Mouse (Mus musculus) neural tube, embryonic 13.5 days (tissue): ENCODE measurements at regions not wholly inside any gene's neighbourhood (a gene's known extent, or its start where the extent isn't known, plus 50 kb on each side); places are given as distances from the start of the nearest gene placed in this dataset.
"Not testable (repeated sequence)": the region's sequence is repeated elsewhere in the genome, so short reads cannot be mapped to it uniquely, and the experiment has no call there.

Experiments
- ATAC-seq: fragments of 200-750 bp; cut with Nextera tagmentation; 2 replicates; pipeline ENCODE4 v1.8.0; 2017; ENCODE audit warnings: low read depth, mild to moderate bottlenecking, moderate TSS enrichment, moderate library complexity
- H3K27ac ChIP-seq: fragments of 300-500 bp; sonication (generic); replicated peaks from 2 replicates; pipeline ENCODE4 v1.5.1; 2015; ENCODE audit warnings: moderate library complexity, mild to moderate bottlenecking, inconsistent platforms
- H3K27me3 ChIP-seq: fragments of 300-500 bp; sonication (generic); 2 replicates; pipeline ENCODE4 v1.6.1; 2015; ENCODE audit warnings: mild to moderate bottlenecking, inconsistent platforms
- H3K36me3 ChIP-seq: fragments of 300-500 bp; sonication (generic); 2 replicates; pipeline ENCODE4 v1.6.1; 2015; ENCODE audit warnings: mild to moderate bottlenecking, inconsistent platforms
- H3K4me1 ChIP-seq: fragments of 300-500 bp; sonication (generic); replicated peaks from 2 replicates; pipeline ENCODE4 v1.6.1; 2015; ENCODE audit warnings: inconsistent platforms
- H3K4me2 ChIP-seq: fragments of 300-500 bp; sonication (generic); 2 replicates; pipeline ENCODE4 v1.6.1; 2015; ENCODE audit warnings: inconsistent platforms, mild to moderate bottlenecking, moderate library complexity
- H3K4me3 ChIP-seq: fragments of 300-500 bp; sonication (generic); 2 replicates; pipeline ENCODE4 v1.5.1; 2015; ENCODE audit warnings: mild to moderate bottlenecking, inconsistent platforms
- H3K9ac ChIP-seq: fragments of 300-500 bp; sonication (generic); 2 replicates; pipeline ENCODE4 v1.6.1; 2015; ENCODE audit warnings: moderate library complexity, mild to moderate bottlenecking, inconsistent platforms
- H3K9me3 ChIP-seq: fragments of 300-500 bp; sonication (generic); 2 replicates; pipeline ENCODE4 v1.6.1; 2016; ENCODE audit warnings: inconsistent platforms
- WGBS: fragments of 180-500 bp; shearing (Covaris S2); methylation state at CpG from one replicate; pipeline ENCODE4 v1.1.7; 2015; 5-methylcytosine and 5-hydroxymethylcytosine counted together

- Histone ChIP-seq H3K4me3 (no peak overlapping the region), H3K27me3 (no peaks in the 10 kb centered on the region), H3K4me2 (no peak overlapping the region), H3K4me1 (no peaks in the 10 kb centered on the region), H3K9me3 (no peaks in the 10 kb centered on the region), H3K27ac (no peak overlapping the region), H3K9ac (no peak overlapping the region), H3K36me3 (no peaks in the 10 kb centered on the region)
- WGBS, result 83% methylated on average over 5 of the region's 5 CpGs
- no peak for ATAC-seq
These were observed 68.6 kb upstream of the Creb1 start for GRCm38 (mm10) chr1:64463715-64464290.

GRCm38 (mm10) chr1:64461616-64462015 lies 70.8 kb upstream of the Creb1 start:
- WGBS, result 95% methylated on average over 6 of the region's 6 CpGs
- not testable (repeated sequence) for H3K9ac ChIP-seq, H3K4me1 ChIP-seq, H3K4me3 ChIP-seq, ATAC-seq, H3K36me3 ChIP-seq, H3K4me2 ChIP-seq, H3K27ac ChIP-seq, H3K27me3 ChIP-seq, H3K9me3 ChIP-seq

- Histone ChIP-seq H3K4me2 (no peak overlapping the region), H3K4me3 (no peak overlapping the region), H3K4me1 (no peaks in the 10 kb centered on the region), H3K9ac (no peak overlapping the region), H3K9me3 (no peaks in the 10 kb centered on the region), H3K36me3 (no peaks in the 10 kb centered on the region), H3K27ac (no peak overlapping the region), H3K27me3 (no peaks in the 10 kb centered on the region)
- ATAC-seq, result no peak
- WGBS, result 79% methylated on average over 5 of the region's 5 CpGs
These were observed 74.6 kb upstream of the Creb1 start for GRCm38 (mm10) chr1:64457872-64458271.

- no peak for ATAC-seq
These were observed 83.3 kb upstream of the Creb1 start for GRCm38 (mm10) chr1:64449141-64449540.

GRCm38 (mm10) chr1:64448090-64448489 lies 84.4 kb upstream of the Creb1 start:
- 3% methylated on average over 5 of the region's 5 CpGs for WGBS
- H3K4me3 ChIP-seq, result no peak overlapping the region
- ATAC-seq, result no peak
- peaks cover 36% of the 10 kb centered on the region for H3K4me1 ChIP-seq
- H3K27me3 ChIP-seq, result no peaks in the 10 kb centered on the region
- no peak overlapping the region for H3K27ac ChIP-seq
- H3K9me3 ChIP-seq, result no peaks in the 10 kb centered on the region
- no peak overlapping the region for H3K9ac ChIP-seq
- H3K4me2 ChIP-seq, result no peak overlapping the region
- H3K36me3 ChIP-seq, result no peaks in the 10 kb centered on the region

More at GRCm38 (mm10) chr1:64449141-64449540, 83.3 kb upstream of the Creb1 start:
- H3K4me1 ChIP-seq, result peaks cover 28% of the 10 kb centered on the region
- no peak overlapping the region for H3K4me3 ChIP-seq
- H3K9me3 ChIP-seq, result no peaks in the 10 kb centered on the region
- no peak overlapping the region for H3K9ac ChIP-seq
- WGBS, result 86% methylated on average over 3 of the region's 3 CpGs
- no peaks in the 10 kb centered on the region for H3K27me3 ChIP-seq
- no peaks in the 10 kb centered on the region for H3K36me3 ChIP-seq
- H3K4me2 ChIP-seq, result no peak overlapping the region
- H3K27ac ChIP-seq, result no peak overlapping the region

- H3K36me3 ChIP-seq, result no peaks in the 10 kb centered on the region
- 42% methylated on average over 4 of the region's 4 CpGs for WGBS
- no peak overlapping the region for H3K27ac ChIP-seq
- no peak for ATAC-seq
- H3K9ac ChIP-seq, result no peak overlapping the region
- H3K4me2 ChIP-seq, result no peak overlapping the region
- H3K4me1 ChIP-seq, result peaks cover 49% of the 10 kb centered on the region
- H3K4me3 ChIP-seq, result no peak overlapping the region
- H3K27me3 ChIP-seq, result no peaks in the 10 kb centered on the region
- no peaks in the 10 kb centered on the region for H3K9me3 ChIP-seq
These were observed 86.0 kb upstream of the Creb1 start for GRCm38 (mm10) chr1:64446492-64446891.

GRCm38 (mm10) chr1:64445919-64446318 lies 86.5 kb upstream of the Creb1 start:
- H3K27ac ChIP-seq, result peak overlapping the region; percentile 70
- ATAC-seq, result peak; percentile 91
- 3% methylated on average over 13 of the region's 13 CpGs for WGBS

GRCm38 (mm10) chr1:64443436-64443835 lies 89.0 kb upstream of the Creb1 start:
- 73% methylated on average over 6 of the region's 6 CpGs for WGBS
- H3K9me3 ChIP-seq, result no peaks in the 10 kb centered on the region
- H3K4me2 ChIP-seq, result no peak overlapping the region
- no peaks in the 10 kb centered on the region for H3K36me3 ChIP-seq
- no peaks in the 10 kb centered on the region for H3K27me3 ChIP-seq
- ATAC-seq, result no peak
- peaks cover 49% of the 10 kb centered on the region for H3K4me1 ChIP-seq
- no peak overlapping the region for H3K9ac ChIP-seq
- no peak overlapping the region for H3K4me3 ChIP-seq
- H3K27ac ChIP-seq, result no peak overlapping the region

More at GRCm38 (mm10) chr1:64445919-64446318, 86.5 kb upstream of the Creb1 start:
- H3K9ac ChIP-seq, result no peak overlapping the region
- H3K36me3 ChIP-seq, result no peaks in the 10 kb centered on the region
- no peak overlapping the region for H3K4me3 ChIP-seq
- no peaks in the 10 kb centered on the region for H3K9me3 ChIP-seq
- peaks cover 49% of the 10 kb centered on the region for H3K4me1 ChIP-seq
- peak overlapping the region; percentile 31 for H3K4me2 ChIP-seq
- H3K27me3 ChIP-seq, result no peaks in the 10 kb centered on the region

GRCm38 (mm10) chr1:64442179-64442874 lies 90.1 kb upstream of the Creb1 start:
- Histone ChIP-seq H3K4me1 (peaks cover 46% of the 10 kb centered on the region), H3K9me3 (no peaks in the 10 kb centered on the region), H3K27me3 (no peaks in the 10 kb centered on the region), H3K9ac (no peak overlapping the region), H3K27ac (peak overlapping the region; percentile 28; the same call in 1 of the 2 replicates), H3K4me3 (no peak overlapping the region), H3K36me3 (no peaks in the 10 kb centered on the region), H3K4me2 (no peak overlapping the region)
- no peak for ATAC-seq
- 42% methylated on average over 9 of the region's 9 CpGs for WGBS

- Histone ChIP-seq H3K4me3 (no peak overlapping the region), H3K9ac (no peak overlapping the region), H3K4me2 (no peak overlapping the region), H3K36me3 (no peaks in the 10 kb centered on the region), H3K9me3 (no peaks in the 10 kb centered on the region), H3K27me3 (no peaks in the 10 kb centered on the region), H3K27ac (no peak overlapping the region), H3K4me1 (peaks cover 13% of the 10 kb centered on the region)
- WGBS, result 79% methylated on average over 1 of the region's 1 CpGs
- no peak for ATAC-seq
These were observed 109.2 kb upstream of the Creb1 start for GRCm38 (mm10) chr1:64423256-64423655.

GRCm38 (mm10) chr1:64418567-64418966 lies 113.9 kb upstream of the Creb1 start:
- ATAC-seq, result no peak
- Histone ChIP-seq H3K27me3 (no peaks in the 10 kb centered on the region), H3K4me2 (no peak overlapping the region), H3K4me1 (peaks cover 13% of the 10 kb centered on the region), H3K36me3 (no peaks in the 10 kb centered on the region), H3K27ac (no peak overlapping the region), H3K4me3 (no peak overlapping the region), H3K9me3 (no peaks in the 10 kb centered on the region), H3K9ac (no peak overlapping the region)

GRCm38 (mm10) chr1:64415906-64416305 lies 116.5 kb upstream of the Creb1 start:
- H3K27ac ChIP-seq, result no peak overlapping the region
- H3K4me1 ChIP-seq, result peaks cover 13% of the 10 kb centered on the region
- no peaks in the 10 kb centered on the region for H3K27me3 ChIP-seq
- 86% methylated on average over 7 of the region's 7 CpGs for WGBS
- H3K4me3 ChIP-seq, result no peak overlapping the region
- H3K9me3 ChIP-seq, result no peaks in the 10 kb centered on the region
- H3K36me3 ChIP-seq, result no peaks in the 10 kb centered on the region
- no peak overlapping the region for H3K4me2 ChIP-seq
- no peak for ATAC-seq
- H3K9ac ChIP-seq, result no peak overlapping the region

- H3K27ac ChIP-seq, result no peak overlapping the region
- H3K36me3 ChIP-seq, result no peaks in the 10 kb centered on the region
- no peak overlapping the region for H3K4me3 ChIP-seq
- 82% methylated on average over 4 of the region's 4 CpGs for WGBS
- no peaks in the 10 kb centered on the region for H3K27me3 ChIP-seq
- peaks cover 9% of the 10 kb centered on the region; the same call in 1 of the 2 replicates for H3K4me1 ChIP-seq
- no peak for ATAC-seq
- no peaks in the 10 kb centered on the region for H3K9me3 ChIP-seq
- no peak overlapping the region for H3K4me2 ChIP-seq
- H3K9ac ChIP-seq, result no peak overlapping the region
These were observed 119.3 kb upstream of the Creb1 start for GRCm38 (mm10) chr1:64413181-64413560.
